Mouse (Mus musculus): ENCODE data around the gene Pdzd4.

DNA sequence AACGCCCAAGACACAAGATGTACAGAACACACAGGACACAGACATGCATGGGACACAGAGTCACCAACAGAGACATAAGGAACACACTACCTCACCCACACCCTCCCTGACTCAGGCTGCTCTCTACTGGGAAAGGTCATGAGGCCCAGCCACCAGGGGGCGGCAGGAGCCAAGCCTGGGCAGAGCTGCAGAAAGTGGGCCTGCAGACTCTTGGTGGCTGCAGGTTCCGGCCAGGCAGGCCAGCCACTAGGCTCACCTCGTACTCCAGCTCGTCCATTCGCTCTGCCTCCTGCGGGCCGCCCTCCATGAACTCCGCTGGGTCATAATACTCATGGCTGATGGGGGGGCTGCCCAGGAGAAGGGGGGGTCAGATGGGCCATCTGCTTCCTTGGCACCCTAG is 26.3 kb downstream of the Pdzd4 start:
- TF ChIP-seq EP300 (IDR thresholded peaks at IDR 0.05; ENCODE audit: low read depth) (no peak), CTCF (IDR thresholded peaks at IDR 0.05; ENCODE audit: low read depth) (peak; percentile 89)

Measured in liver, embryonic 14.5 days (tissue).